ENCODE assay signal across 8 mouse cellular contexts in genomic region chr1:86509410-86509809, GRCm38 (mm10). TPM values are rescaled to one million over a fixed set of nuclear protein-coding genes. Genes with fewer than 3 reads are reported as not detected.
DNase-seq lines count a peak whose midpoint lies in the region; ATAC-seq and TF ChIP-seq lines count a peak whose summit lies in the region.

No protein-coding gene starts in this region.

- no peak overlapping the region for H3K4me3 ChIP-seq in ES-E14 (ENCODE audit: insufficient read depth in 1 of 2, low read depth in 1 of 2, low read length in 2 of 2, poor library complexity in 1 of 2, severe bottlenecking in 1 of 2)
- H3K4me3 ChIP-seq in forebrain, embryonic 13.5 days, result no peak overlapping the region
- H3K4me3 ChIP-seq in lung, embryonic 15.5 days, result no peak overlapping the region

- no peaks in the 10 kb centered on the region for H3K27me3 ChIP-seq in forebrain, embryonic 13.5 days
- no peaks in the 10 kb centered on the region for H3K27me3 ChIP-seq in lung, embryonic 15.5 days

- peak; percentile 98 for DNase-seq in ES-E14 (ENCODE audit: low read depth, low spot score)
- peak; percentile 61 to 78 for DNase-seq in adrenal gland, postnatal 4 days (ENCODE audit: low spot score in 2 of 2)
- DNase-seq in heart, postnatal 14 days, result peak; percentile 87 to 92
- peak; percentile 73 to 84 for DNase-seq in layer of hippocampus, adult 8-10 months (ENCODE audit: low spot score in 2 of 2)
- peak; percentile 48 for DNase-seq in retina, postnatal 7 days (ENCODE audit: low read depth, low spot score)
- DNase-seq in urinary bladder, postnatal 14 days (ENCODE audit: low spot score), result peak; percentile 90

- peak; percentile 78 for ATAC-seq in forebrain, embryonic 13.5 days
- ATAC-seq in lung, embryonic 15.5 days (ENCODE audit: borderline replicate concordance, extremely low read depth, low FRiP score, low TSS enrichment), result peak; percentile 31; the same call in 1 of the 2 replicates

- WGBS in forebrain, embryonic 13.5 days, result 7% methylated on average over 7 of the region's 7 CpGs
- WGBS in lung, embryonic 15.5 days, result 12% methylated on average over 7 of the region's 7 CpGs

- in situ Hi-C loops in ES-E14 (cut with MboI; ENCODE audit: low sequenced_read_pairs in 2 of 2, unreplicated experiment in 2 of 2), result no loop called here

- H3K9me3 ChIP-seq in ES-E14 (ENCODE audit: control insufficient read depth, insufficient read depth, low read depth, low read length), result no peaks in the 10 kb centered on the region
- no peaks in the 10 kb centered on the region for H3K9me3 ChIP-seq in forebrain, embryonic 13.5 days (replicated peaks)
- H3K9me3 ChIP-seq in lung, embryonic 15.5 days, result no peaks in the 10 kb centered on the region

- intact Hi-C loops in heart, postnatal 14 days (cut with DNase I), result no loop called here

- peak overlapping the region; percentile 75; the same call in 1 of the 2 replicates for H3K9ac ChIP-seq in ES-E14 (ENCODE audit: insufficient read depth, low read depth, low read length, poor library complexity, severe bottlenecking)
- peak overlapping the region; percentile 41 for H3K9ac ChIP-seq in forebrain, embryonic 13.5 days
- H3K9ac ChIP-seq in lung, embryonic 15.5 days, result no peak overlapping the region

- peak overlapping the region; percentile 90 for H3K27ac ChIP-seq in ES-E14 (ENCODE audit: insufficient read depth, low read depth, low read length, poor library complexity, severe bottlenecking)
- peak overlapping the region; percentile 57 for H3K27ac ChIP-seq in forebrain, embryonic 13.5 days
- no peak overlapping the region for H3K27ac ChIP-seq in lung, embryonic 15.5 days

- H3K4me1 ChIP-seq in ES-E14 (ENCODE audit: control insufficient read depth in 2 of 2, insufficient read depth in 2 of 2, low read length in 2 of 2, poor library complexity in 1 of 2), result peaks cover 3 to 50% of the 10 kb centered on the region in 2 experiments; a peak in 2 of 4 replicates
- peaks cover 47% of the 10 kb centered on the region for H3K4me1 ChIP-seq in forebrain, embryonic 13.5 days
- peaks cover 30% of the 10 kb centered on the region for H3K4me1 ChIP-seq in lung, embryonic 15.5 days

- H3K36me3 ChIP-seq in ES-E14 (ENCODE audit: control insufficient read depth, insufficient read depth, low read length, poor library complexity, severe bottlenecking), result no peaks in the 10 kb centered on the region
- no peaks in the 10 kb centered on the region for H3K36me3 ChIP-seq in forebrain, embryonic 13.5 days (ENCODE audit: poor library complexity, severe bottlenecking)
- no peaks in the 10 kb centered on the region for H3K36me3 ChIP-seq in lung, embryonic 15.5 days

- H3K4me2 ChIP-seq in forebrain, embryonic 13.5 days, result no peak overlapping the region
- H3K4me2 ChIP-seq in lung, embryonic 15.5 days, result no peak overlapping the region

TF ChIP-seq in ES-E14, 5 proteins besides CTCF, POLR2A, EP300 and RAD21:
- TF ChIP-seq ZC3H11A (IDR thresholded peaks at IDR 0.05; ENCODE audit: borderline replicate concordance, low read depth, low read length) (peak; percentile 44; the same call in 1 of the 2 replicates), CHD2 (IDR thresholded peaks at IDR 0.05; ENCODE audit: low read depth, low read length) (no peak), ZNF384 (IDR thresholded peaks at IDR 0.05; ENCODE audit: low read depth, low read length) (peak; percentile 25; the same call in 1 of the 2 replicates)

RNA-seq across cellular contexts. Expression of gene Ptma, which starts 17.1 kb away (rescaled TPM):
- total RNA-seq in ES-E14 (2012; rRNA removed), result 2,106 and 2,587 TPM in 2 replicates
- 1,000 to 10,000 TPM; 1,215 to 1,376 TPM for total RNA-seq in adrenal gland, postnatal 4 days (2021)
- 2,754 and 3,239 TPM in 2 replicates for polyA plus RNA-seq in forebrain, embryonic 13.5 days (2015; fragmentation: Nextera tagmentation; extraction: Ambion mirVana)
- 100 to 1,000 TPM; 290 to 401 TPM for total RNA-seq in heart, postnatal 14 days (2021)
- total RNA-seq in layer of hippocampus, adult 8-10 months (2022), result 100 to 1,000 TPM; 420 to 464 (median 444) TPM
- 2,819 and 2,940 TPM in 2 replicates for polyA plus RNA-seq in lung, embryonic 15.5 days (2015; fragmentation: Nextera tagmentation; extraction: Ambion mirVana)

Comparison
In these comparisons a context has a peak if more than half of its experiments do, and no peak if none do; other contexts are left out.
1. DNase-seq: peak in every context shown above with its lines; median percentile 98 in ES-E14; 90 in urinary bladder, postnatal 14 days; 90 in heart, postnatal 14 days; 78 in layer of hippocampus, adult 8-10 months; 70 in adrenal gland, postnatal 4 days; 48 in retina, postnatal 7 days.